Mouse (Mus musculus) stomach, postnatal 0 days (tissue): ENCODE measurements at regions not wholly inside any gene's neighbourhood (a gene's known extent, or its start where the extent isn't known, plus 50 kb on each side); places are given as distances from the start of the nearest gene placed in this dataset.

Experiments
- CTCF ChIP-seq: IDR thresholded peaks from 2 replicates; pipeline ENCODE4 v1.5.1; 2016; ENCODE audit warnings: antibody characterized with exemption, low read depth, mild to moderate bottlenecking, moderate library complexity
- EP300 ChIP-seq: optimal IDR thresholded peaks from 2 replicates; pipeline ENCODE3; 2016; ENCODE audit warnings: antibody characterized with exemption

DNA sequence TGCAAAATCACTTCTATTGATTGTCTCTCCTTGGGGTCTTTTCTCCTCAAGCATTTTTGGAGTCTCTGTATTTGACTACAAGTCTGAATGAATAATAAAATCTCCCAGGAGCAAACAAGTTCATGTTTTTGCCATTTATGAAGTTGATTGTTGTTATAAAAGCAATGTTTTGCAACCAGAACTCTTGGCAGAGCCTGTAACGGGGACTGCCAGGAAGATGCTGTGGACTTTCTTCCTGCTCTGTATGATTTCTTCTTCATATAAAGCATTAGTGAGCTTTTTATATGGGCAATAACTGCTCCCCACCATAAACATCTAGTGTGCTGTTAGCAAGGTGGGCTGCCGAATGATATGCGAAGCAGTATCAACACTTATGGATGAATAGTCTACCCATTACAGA is 136.3 kb downstream of the Cdca7 start:
- TF ChIP-seq CTCF (no peak), EP300 (no peak)
